Mouse (Mus musculus): ENCODE results near the gene Calm1.

The Calm1 gene

GRCm38 (mm10) chr12:100223531-100223930 is 24.3 kb downstream of the Calm1 start:
- DNase-seq (ENCODE audit: low spot score in 2 of 2), result no peak

GRCm38 (mm10) chr12:100225196-100225595 is 26.0 kb downstream of the Calm1 start:
- no peak for DNase-seq (ENCODE audit: low spot score in 2 of 2)

- no peak for DNase-seq (ENCODE audit: low spot score in 2 of 2)
Measured at GRCm38 (mm10) chr12:100226073-100226472, 26.8 kb downstream of the Calm1 start.

GRCm38 (mm10) chr12:100226621-100227020 is 27.4 kb downstream of the Calm1 start:
- no peak for DNase-seq (ENCODE audit: low spot score in 2 of 2)

GRCm38 (mm10) chr12:100228041-100228725 is 28.9 kb downstream of the Calm1 start:
- peak in 1 of 2 experiments; percentile 64 for DNase-seq (ENCODE audit: low spot score in 2 of 2)

GRCm38 (mm10) chr12:100234201-100234600 is 35.0 kb downstream of the Calm1 start:
- no peak for DNase-seq (ENCODE audit: low spot score in 2 of 2)

- no peak for DNase-seq (ENCODE audit: low spot score in 2 of 2)
Measured at GRCm38 (mm10) chr12:100234919-100235318, 35.7 kb downstream of the Calm1 start.

- no peak for DNase-seq (ENCODE audit: low spot score in 2 of 2)
Measured at GRCm38 (mm10) chr12:100235423-100235822, 36.2 kb downstream of the Calm1 start.

- DNase-seq (ENCODE audit: low spot score in 2 of 2), result no peak
Measured at GRCm38 (mm10) chr12:100239404-100239803, 40.2 kb downstream of the Calm1 start.

- no peak for DNase-seq (ENCODE audit: low spot score in 2 of 2)
Measured at GRCm38 (mm10) chr12:100239807-100240206, 40.6 kb downstream of the Calm1 start.

GRCm38 (mm10) chr12:100241911-100242796 is 42.9 kb downstream of the Calm1 start:
- DNase-seq (ENCODE audit: low spot score in 2 of 2), result peak; percentile 74 to 82

GRCm38 (mm10) chr12:100244580-100244979 is 45.3 kb downstream of the Calm1 start:
- no peak for DNase-seq (ENCODE audit: low spot score in 2 of 2)

- DNase-seq (ENCODE audit: low spot score in 2 of 2), result no peak
Measured at GRCm38 (mm10) chr12:100249170-100249569, 49.9 kb downstream of the Calm1 start.

- peak in 1 of 2 experiments; percentile 66 for DNase-seq (ENCODE audit: low spot score in 2 of 2)
Measured at GRCm38 (mm10) chr12:100254471-100254870, 55.2 kb downstream of the Calm1 start.

GRCm38 (mm10) chr12:100255441-100255949 is 56.3 kb downstream of the Calm1 start:
- DNase-seq (ENCODE audit: low spot score in 2 of 2), result no peak

- no peak for DNase-seq (ENCODE audit: low spot score in 2 of 2)
Measured at GRCm38 (mm10) chr12:100257779-100258178, 58.5 kb downstream of the Calm1 start.
